In genomic region chr11:78959841-78960520, GRCm38 (mm10) we compare ENCODE assay signal across 8 mouse cellular contexts. TPM values are rescaled to one million over a fixed set of nuclear protein-coding genes. Genes with fewer than 3 reads are reported as not detected.
DNase-seq lines count a peak whose midpoint lies in the region; ATAC-seq and TF ChIP-seq lines count a peak whose summit lies in the region.

No protein-coding gene starts in this region.

- no peak for TF ChIP-seq POLR2A in cerebellum, adult 2 months (IDR thresholded peaks at IDR 0.05; ENCODE audit: borderline replicate concordance, insufficient read depth, low read length)

- CTCF ChIA-PET in Patski (lab: Charles Lee) = interaction anchor here (0.8 to 1.4 kb wide), 4 partner anchors 11 to 264 kb away, joined by 3 to 5 read pairs (median 3); no protein-coding TSS in a partner anchor

- TF ChIP-seq EP300 in heart, postnatal 0 days (IDR thresholded peaks at IDR 0.05; ENCODE audit: low read depth) = no peak

- H3K27me3 ChIP-seq in heart, postnatal 0 days (ENCODE audit: control insufficient read depth, insufficient read depth, low read length) = 0 out of 2 replicates have a peak, but pooled peaks cover 3% of the 10 kb centered on the region
- peaks cover 31% of the 10 kb centered on the region for H3K27me3 ChIP-seq in heart, embryonic 10.5 days (ENCODE audit: insufficient read depth, poor library complexity, severe bottlenecking)
- H3K27me3 ChIP-seq in midbrain, embryonic 14.5 days (ENCODE audit: control insufficient read depth, insufficient read depth, low read length) = no peaks in the 10 kb centered on the region
- no peaks in the 10 kb centered on the region for H3K27me3 ChIP-seq in midbrain, embryonic 16.5 days (ENCODE audit: control insufficient read depth, insufficient read depth, low read depth, low read length)
- no peaks in the 10 kb centered on the region for H3K27me3 ChIP-seq in Patski
- no peaks in the 10 kb centered on the region for H3K27me3 ChIP-seq in cerebellum, adult 2 months (ENCODE audit: control insufficient read depth, insufficient read depth, low read length)

- peaks cover 12% of the 10 kb centered on the region; the same call in 1 of the 2 replicates for H3K36me3 ChIP-seq in heart, postnatal 0 days (replicated peaks; ENCODE audit: control insufficient read depth, insufficient read depth, low read length)
- 0 out of 2 replicates have a peak, but pooled peaks cover 2% of the 10 kb centered on the region for H3K36me3 ChIP-seq in heart, embryonic 10.5 days
- H3K36me3 ChIP-seq in midbrain, embryonic 14.5 days (ENCODE audit: control insufficient read depth, insufficient read depth, low read length) = no peaks in the 10 kb centered on the region
- no peaks in the 10 kb centered on the region for H3K36me3 ChIP-seq in midbrain, embryonic 16.5 days (ENCODE audit: control insufficient read depth, insufficient read depth, low read length)

- no peak overlapping the region for H3K9ac ChIP-seq in heart, postnatal 0 days (replicated peaks; ENCODE audit: low read depth, low read length)
- no peak overlapping the region for H3K9ac ChIP-seq in midbrain, embryonic 14.5 days (replicated peaks; ENCODE audit: low read length)
- no peak overlapping the region for H3K9ac ChIP-seq in midbrain, embryonic 16.5 days (ENCODE audit: low read depth, low read length)

- in situ Hi-C loops in Patski (cut with MboI; ENCODE audit: low pct_unique_long_range_greater_than_20kb) = loop anchor here (5.0 to 10.0 kb wide), 3 partner anchors 103 to 395 kb away; no protein-coding TSS in a partner anchor

- WGBS in heart, postnatal 0 days = 62% methylated on average over 5 of the region's 5 CpGs
- 71% methylated on average over 5 of the region's 5 CpGs for WGBS in heart, embryonic 10.5 days
- WGBS in midbrain, embryonic 14.5 days = 70% methylated on average over 5 of the region's 5 CpGs
- 69% methylated on average over 5 of the region's 5 CpGs for WGBS in midbrain, embryonic 16.5 days
- 57% methylated on average over 5 of the region's 5 CpGs for WGBS in cerebellum, adult 2 months

- H3K9me3 ChIP-seq in heart, postnatal 0 days (replicated peaks; ENCODE audit: control insufficient read depth, low read length) = no peaks in the 10 kb centered on the region
- H3K9me3 ChIP-seq in heart, embryonic 10.5 days = no peaks in the 10 kb centered on the region
- no peaks in the 10 kb centered on the region for H3K9me3 ChIP-seq in midbrain, embryonic 14.5 days (ENCODE audit: control insufficient read depth, low read length)
- no peaks in the 10 kb centered on the region for H3K9me3 ChIP-seq in midbrain, embryonic 16.5 days (replicated peaks; ENCODE audit: control insufficient read depth, low read length, poor library complexity, severe bottlenecking)

- no peak overlapping the region for H3K27ac ChIP-seq in heart, postnatal 0 days (ENCODE audit: low read depth)
- no peak overlapping the region for H3K27ac ChIP-seq in heart, embryonic 10.5 days
- no peak overlapping the region for H3K27ac ChIP-seq in midbrain, embryonic 14.5 days (replicated peaks; ENCODE audit: low read depth, low read length)
- no peak overlapping the region for H3K27ac ChIP-seq in midbrain, embryonic 16.5 days (ENCODE audit: low read length)
- H3K27ac ChIP-seq in cerebellum, adult 2 months (ENCODE audit: insufficient read depth, low read length) = no peak overlapping the region

- H3K4me1 ChIP-seq in heart, postnatal 0 days (ENCODE audit: control insufficient read depth, insufficient read depth) = no peaks in the 10 kb centered on the region
- H3K4me1 ChIP-seq in heart, embryonic 10.5 days = peaks cover 25% of the 10 kb centered on the region
- no peaks in the 10 kb centered on the region for H3K4me1 ChIP-seq in midbrain, embryonic 14.5 days (ENCODE audit: control insufficient read depth, insufficient read depth, low read length)
- no peaks in the 10 kb centered on the region for H3K4me1 ChIP-seq in midbrain, embryonic 16.5 days (ENCODE audit: control insufficient read depth, insufficient read depth, low read length)
- H3K4me1 ChIP-seq in cerebellum, adult 2 months (ENCODE audit: control insufficient read depth, insufficient read depth, low read length) = no peaks in the 10 kb centered on the region

- no peak overlapping the region for H3K4me3 ChIP-seq in heart, postnatal 0 days (ENCODE audit: low read depth, low read length)
- H3K4me3 ChIP-seq in heart, embryonic 10.5 days = no peak overlapping the region
- no peak overlapping the region for H3K4me3 ChIP-seq in midbrain, embryonic 14.5 days (replicated peaks; ENCODE audit: low read depth, low read length)
- no peak overlapping the region for H3K4me3 ChIP-seq in midbrain, embryonic 16.5 days (ENCODE audit: low read depth, low read length)
- H3K4me3 ChIP-seq in cerebellum, adult 2 months (replicated peaks; ENCODE audit: insufficient read depth, low read depth, low read length) = no peak overlapping the region

- 0 out of 2 replicates have a peak, but pooled peaks have one; percentile 25 for ATAC-seq in heart, postnatal 0 days (ENCODE audit: insufficient read depth, low read depth)
- no peak for ATAC-seq in midbrain, embryonic 14.5 days (ENCODE audit: low FRiP score, low TSS enrichment)
- ATAC-seq in midbrain, embryonic 16.5 days = no peak
- ATAC-seq in Patski = no peak

- TF ChIP-seq CTCF in heart, postnatal 0 days (IDR thresholded peaks at IDR 0.05; ENCODE audit: low read depth) = peak; percentile 59
- peak; percentile 80 for TF ChIP-seq CTCF in Patski (IDR thresholded peaks at IDR 0.05)
- TF ChIP-seq CTCF in cerebellum, adult 2 months (IDR thresholded peaks at IDR 0.05; ENCODE audit: borderline replicate concordance, insufficient read depth, low read depth, low read length) = no peak

- POLR2A ChIA-PET in Patski (lab: Charles Lee) = no interaction called here

- H3K4me2 ChIP-seq in heart, postnatal 0 days (ENCODE audit: low read depth, low read length) = no peak overlapping the region
- H3K4me2 ChIP-seq in midbrain, embryonic 14.5 days (ENCODE audit: low read length) = no peak overlapping the region
- no peak overlapping the region for H3K4me2 ChIP-seq in midbrain, embryonic 16.5 days (ENCODE audit: low read length)

- DNase-seq in heart, postnatal 0 days (ENCODE audit: low spot score) = no peak
- no peak for DNase-seq in heart, embryonic 10.5 days (ENCODE audit: low spot score)
- DNase-seq in midbrain, embryonic 14.5 days = peak; percentile 35
- DNase-seq in Patski (ENCODE audit: low read depth, low spot score) = no peak
- peak; percentile 56 for DNase-seq in lung, postnatal 10 days
- no peak for DNase-seq in cerebellum, adult 2 months
- DNase-seq in ovary, postnatal 10 days (ENCODE audit: low spot score) = no peak

RNA-seq across cellular contexts. Expression of gene Lgals9, which starts 24.8 kb away (rescaled TPM):
- total RNA-seq in heart, postnatal 0 days (2014; rRNA removed; ENCODE audit: low replicate concordance) = 125 and 155 TPM in 2 replicates
- 63.0 and 76.9 TPM in 2 replicates for polyA plus RNA-seq in heart, postnatal 0 days (2015; fragmentation: Nextera tagmentation; extraction: Ambion mirVana)
- polyA plus RNA-seq in heart, embryonic 10.5 days (2016; fragmentation: Nextera tagmentation; extraction: Ambion mirVana) = 11.6 and 29.8 TPM in 2 replicates
- 3.7 and 13.7 TPM in 2 replicates for polyA plus RNA-seq in midbrain, embryonic 14.5 days (2014; fragmentation: Nextera tagmentation; extraction: Ambion mirVana)
- 7.6 and 8.0 TPM in 2 replicates for polyA plus RNA-seq in midbrain, embryonic 16.5 days (2015; fragmentation: Nextera tagmentation; extraction: Ambion mirVana)
- polyA plus RNA-seq in Patski (2021) = 1.8 TPM
- polyA plus RNA-seq in cerebellum, adult 2 months (2012; rRNA removed) = 8.7 and 9.2 TPM in 2 replicates

RNA-seq across cellular contexts. Expression of gene Nos2, which starts 39.4 kb away (rescaled TPM):
- 0.19 and 0.53 TPM in 2 replicates for total RNA-seq in heart, postnatal 0 days (2014; rRNA removed; ENCODE audit: low replicate concordance)
- polyA plus RNA-seq in heart, postnatal 0 days (2015; fragmentation: Nextera tagmentation; extraction: Ambion mirVana) = 1.7 and 1.8 TPM in 2 replicates
- polyA plus RNA-seq in heart, embryonic 10.5 days (2016; fragmentation: Nextera tagmentation; extraction: Ambion mirVana) = 0.15 and 0.44 TPM in 2 replicates
- 0.85 and 1.3 TPM in 2 replicates for polyA plus RNA-seq in midbrain, embryonic 14.5 days (2014; fragmentation: Nextera tagmentation; extraction: Ambion mirVana)
- 0.87 and 1.1 TPM in 2 replicates for polyA plus RNA-seq in midbrain, embryonic 16.5 days (2015; fragmentation: Nextera tagmentation; extraction: Ambion mirVana)
- 0.26 TPM for polyA plus RNA-seq in Patski (2021)
- 0.63 and 0.65 TPM in 2 replicates for polyA plus RNA-seq in cerebellum, adult 2 months (2012; rRNA removed)

Comparison
In these comparisons a context has a peak if more than half of its experiments do, and no peak if none do; other contexts are left out.
1. DNase-seq: peak in midbrain, embryonic 14.5 days (single experiment) and lung, postnatal 10 days (single experiment); none in heart, postnatal 0 days (single experiment), heart, embryonic 10.5 days (single experiment), Patski (single experiment), cerebellum, adult 2 months (0 of 2) and ovary, postnatal 10 days (single experiment).